Mouse (Mus musculus): ENCODE measurements around the gene Asb6. TPM values are rescaled to one million over a fixed set of nuclear protein-coding genes. Genes with fewer than 3 reads are reported as not detected.

The Asb6 gene
- polyA plus RNA-seq, 1 experiment: 31.7 TPM

DNA sequence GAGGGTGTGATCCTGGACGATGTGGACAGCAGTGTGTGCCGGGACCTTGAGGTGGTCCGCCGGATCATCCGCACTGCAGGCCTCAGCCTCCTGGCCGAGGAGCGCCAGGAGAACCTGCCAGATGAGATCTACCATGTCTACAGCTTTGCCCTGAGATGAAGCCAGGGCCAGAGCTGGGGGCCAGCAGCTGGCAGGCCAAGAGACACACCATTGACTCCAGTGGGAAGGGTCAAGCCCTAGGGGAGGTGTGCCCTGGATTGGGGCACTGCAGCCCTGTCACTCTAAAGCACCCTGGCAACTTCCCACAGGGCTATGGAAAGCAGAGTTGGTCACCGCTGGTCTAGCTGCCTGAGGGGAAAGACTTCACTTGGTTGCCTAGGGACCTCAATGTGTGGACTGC, 7.7 kb downstream of the Asb6 start:
- Histone ChIP-seq H3K36me3 (ENCODE audit: control insufficient read depth, insufficient read depth, low read length) (peaks cover 39% of the 10 kb centered on the region), H3K27me3 (ENCODE audit: control insufficient read depth, insufficient read depth, low read length) (no peaks in the 10 kb centered on the region), H3K4me1 (ENCODE audit: control insufficient read depth, insufficient read depth, insufficient read length, low read length) (peaks cover 6% of the 10 kb centered on the region), H3K27ac (ENCODE audit: insufficient read depth, low read depth, low read length) (no peak overlapping the region), H3K4me3 (ENCODE audit: low read depth, low read length) (no peak overlapping the region)
- no peak for TF ChIP-seq POLR2A (IDR thresholded peaks at IDR 0.05; ENCODE audit: low read depth, low read length)
- no peak for TF ChIP-seq CTCF (IDR thresholded peaks at IDR 0.05; ENCODE audit: extremely low read depth, insufficient read length, insufficient replicate concordance, low read depth, low read length)
- WGBS: 92% methylated on average over 8 of the region's 8 CpGs

- no peak overlapping the region for H3K4me3 ChIP-seq (ENCODE audit: low read depth, low read length)
- H3K27me3 ChIP-seq (ENCODE audit: control insufficient read depth, insufficient read depth, low read length): no peaks in the 10 kb centered on the region
- H3K27ac ChIP-seq (ENCODE audit: insufficient read depth, low read depth, low read length): no peak overlapping the region
- WGBS: 95% methylated on average over 3 of the region's 3 CpGs
- TF ChIP-seq CTCF (IDR thresholded peaks at IDR 0.05; ENCODE audit: extremely low read depth, insufficient read length, insufficient replicate concordance, low read depth, low read length) (peak; percentile 45; the same call in 1 of the 2 replicates), POLR2A (IDR thresholded peaks at IDR 0.05; ENCODE audit: low read depth, low read length) (no peak)
- H3K4me1 ChIP-seq (ENCODE audit: control insufficient read depth, insufficient read depth, insufficient read length, low read length): no peaks in the 10 kb centered on the region
- peaks cover 39% of the 10 kb centered on the region for H3K36me3 ChIP-seq (ENCODE audit: control insufficient read depth, insufficient read depth, low read length)
These were observed 9.1 kb downstream of the Asb6 start for GRCm38 (mm10) chr2:30821073-30821472.

DNA sequence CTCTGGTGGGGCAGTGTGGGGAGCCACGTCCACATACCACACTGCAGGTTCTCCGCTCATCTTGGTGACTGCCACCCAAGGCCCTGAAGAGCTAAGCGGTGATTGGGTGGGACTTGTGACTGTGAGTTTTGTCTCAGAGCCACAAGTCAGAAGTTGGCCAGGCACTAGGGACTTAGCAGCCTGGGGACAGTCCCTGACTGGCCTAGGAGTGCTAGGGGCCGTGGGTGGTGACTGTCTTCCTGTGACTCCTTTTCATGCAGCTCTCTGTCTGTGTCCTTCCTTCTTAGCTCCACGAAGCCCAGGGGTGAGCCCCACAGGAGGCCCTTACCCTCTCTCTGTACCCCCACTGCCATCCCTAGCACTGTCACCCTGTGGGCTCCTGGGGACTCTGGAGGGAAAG, 10.3 kb downstream of the Asb6 start:
- no peak overlapping the region for H3K4me3 ChIP-seq (ENCODE audit: low read depth, low read length)
- no peaks in the 10 kb centered on the region for H3K27me3 ChIP-seq (ENCODE audit: control insufficient read depth, insufficient read depth, low read length)
- H3K4me1 ChIP-seq (ENCODE audit: control insufficient read depth, insufficient read depth, insufficient read length, low read length): no peaks in the 10 kb centered on the region
- TF ChIP-seq POLR2A (IDR thresholded peaks at IDR 0.05; ENCODE audit: low read depth, low read length) (no peak), CTCF (IDR thresholded peaks at IDR 0.05; ENCODE audit: extremely low read depth, insufficient read length, insufficient replicate concordance, low read depth, low read length) (no peak)
- whole genome bisulfite sequencing: 93% methylated on average over 5 of the region's 5 CpGs
- H3K27ac ChIP-seq (ENCODE audit: insufficient read depth, low read depth, low read length): no peak overlapping the region
- peaks cover 40% of the 10 kb centered on the region for H3K36me3 ChIP-seq (ENCODE audit: control insufficient read depth, insufficient read depth, low read length)

GRCm38 (mm10) chr2:30816383-30816782, 13.8 kb downstream of the Asb6 start:
- TF ChIP-seq CTCF (IDR thresholded peaks at IDR 0.05; ENCODE audit: extremely low read depth, insufficient read length, insufficient replicate concordance, low read depth, low read length) (no peak), POLR2A (IDR thresholded peaks at IDR 0.05; ENCODE audit: low read depth, low read length) (no peak)
- no peak overlapping the region for H3K27ac ChIP-seq (ENCODE audit: insufficient read depth, low read depth, low read length)
- no peak overlapping the region for H3K4me3 ChIP-seq (ENCODE audit: low read depth, low read length)
- H3K36me3 ChIP-seq (ENCODE audit: control insufficient read depth, insufficient read depth, low read length): peaks cover 22% of the 10 kb centered on the region
- no peaks in the 10 kb centered on the region for H3K4me1 ChIP-seq (ENCODE audit: control insufficient read depth, insufficient read depth, insufficient read length, low read length)
- no peaks in the 10 kb centered on the region for H3K27me3 ChIP-seq (ENCODE audit: control insufficient read depth, insufficient read depth, low read length)
- 96% methylated on average over 1 of the region's 1 CpGs for WGBS

- Histone ChIP-seq H3K4me1 (ENCODE audit: control insufficient read depth, insufficient read depth, insufficient read length, low read length) (peaks cover 8% of the 10 kb centered on the region; the same call in 1 of the 2 replicates), H3K4me3 (ENCODE audit: low read depth, low read length) (no peak overlapping the region), H3K36me3 (ENCODE audit: control insufficient read depth, insufficient read depth, low read length) (peaks cover 12% of the 10 kb centered on the region), H3K27me3 (ENCODE audit: control insufficient read depth, insufficient read depth, low read length) (no peaks in the 10 kb centered on the region), H3K27ac (ENCODE audit: insufficient read depth, low read depth, low read length) (no peak overlapping the region)
- TF ChIP-seq POLR2A (IDR thresholded peaks at IDR 0.05; ENCODE audit: low read depth, low read length): no peak
- no peak for TF ChIP-seq CTCF (IDR thresholded peaks at IDR 0.05; ENCODE audit: extremely low read depth, insufficient read length, insufficient replicate concordance, low read depth, low read length)
- WGBS: 79% methylated on average over 7 of the region's 7 CpGs
These were observed 19.6 kb downstream of the Asb6 start for GRCm38 (mm10) chr2:30810573-30810972.

GRCm38 (mm10) chr2:30809503-30809902, 20.6 kb downstream of the Asb6 start:
- 58% methylated on average over 5 of the region's 5 CpGs for WGBS
- H3K27ac ChIP-seq (ENCODE audit: insufficient read depth, low read depth, low read length): no peak overlapping the region
- H3K4me3 ChIP-seq (ENCODE audit: low read depth, low read length): no peak overlapping the region
- no peak for TF ChIP-seq CTCF (IDR thresholded peaks at IDR 0.05; ENCODE audit: extremely low read depth, insufficient read length, insufficient replicate concordance, low read depth, low read length)
- peaks cover 8% of the 10 kb centered on the region; the same call in 1 of the 2 replicates for H3K4me1 ChIP-seq (ENCODE audit: control insufficient read depth, insufficient read depth, insufficient read length, low read length)
- no peaks in the 10 kb centered on the region for H3K27me3 ChIP-seq (ENCODE audit: control insufficient read depth, insufficient read depth, low read length)
- 0 out of 2 replicates have a peak, but pooled peaks cover 7% of the 10 kb centered on the region for H3K36me3 ChIP-seq (ENCODE audit: control insufficient read depth, insufficient read depth, low read length)

GRCm38 (mm10) chr2:30808296-30808655, 21.9 kb downstream of the Asb6 start:
- H3K4me3 ChIP-seq (ENCODE audit: low read depth, low read length): peak overlapping the region; percentile 75
- TF ChIP-seq POLR2A (IDR thresholded peaks at IDR 0.05; ENCODE audit: low read depth, low read length): no peak
- no peak for TF ChIP-seq CTCF (IDR thresholded peaks at IDR 0.05; ENCODE audit: extremely low read depth, insufficient read length, insufficient replicate concordance, low read depth, low read length)
- WGBS: under 1% methylated on average over 10 of the region's 10 CpGs
- H3K27me3 ChIP-seq (ENCODE audit: control insufficient read depth, insufficient read depth, low read length): no peaks in the 10 kb centered on the region
- H3K4me1 ChIP-seq (ENCODE audit: control insufficient read depth, insufficient read depth, insufficient read length, low read length): peaks cover 8% of the 10 kb centered on the region; the same call in 1 of the 2 replicates
- H3K27ac ChIP-seq (ENCODE audit: insufficient read depth, low read depth, low read length): no peak overlapping the region; the same call in 1 of the 2 replicates
- H3K36me3 ChIP-seq (ENCODE audit: control insufficient read depth, insufficient read depth, low read length): no peaks in the 10 kb centered on the region

All from small intestine, adult 2 months (tissue).